Mouse (Mus musculus) lung, embryonic 15.5 days (tissue): Measurements from ENCODE around the gene Npb. TPM values are rescaled to one million over a fixed set of nuclear protein-coding genes. Genes with fewer than 3 reads are reported as not detected.
"Not testable (repeated sequence)": the region's sequence is repeated elsewhere in the genome, so short reads cannot be mapped to it uniquely, and the experiment has no call there.

Experiments used
- ATAC-seq: fragments of 200-750 bp; cut with Nextera tagmentation; 2 replicates; pipeline ENCODE4 v1.8.0; 2017; ENCODE audit warnings: moderate number of reproducible peaks, borderline replicate concordance; ENCODE audit not compliant: low FRiP score, low TSS enrichment; ENCODE audit errors: extremely low read depth
- H3K27ac ChIP-seq: fragments of 300-500 bp; sonication (generic); 2 replicates; pipeline ENCODE4 v1.5.1; 2015; ENCODE audit warnings: moderate library complexity, mild to moderate bottlenecking, inconsistent platforms
- H3K27me3 ChIP-seq: fragments of 300-500 bp; sonication (generic); 2 replicates; pipeline ENCODE4 v1.6.1; 2015; ENCODE audit warnings: inconsistent platforms
- H3K36me3 ChIP-seq: fragments of 300-500 bp; sonication (generic); 2 replicates; pipeline ENCODE4 v1.6.1; 2015; ENCODE audit warnings: inconsistent platforms
- H3K4me1 ChIP-seq: fragments of 300-500 bp; sonication (generic); 2 replicates; pipeline ENCODE4 v1.6.1; 2015; ENCODE audit warnings: inconsistent platforms
- H3K4me2 ChIP-seq: fragments of 300-500 bp; sonication (generic); 2 replicates; pipeline ENCODE4 v1.6.1; 2015; ENCODE audit warnings: inconsistent platforms, mild to moderate bottlenecking, moderate library complexity
- H3K4me3 ChIP-seq: fragments of 300-500 bp; sonication (generic); 2 replicates; pipeline ENCODE4 v1.5.1; 2015; ENCODE audit warnings: mild to moderate bottlenecking, inconsistent platforms
- H3K9ac ChIP-seq: fragments of 300-500 bp; sonication (generic); 2 replicates; pipeline ENCODE4 v1.6.1; 2015; ENCODE audit warnings: inconsistent platforms
- H3K9me3 ChIP-seq: fragments of 300-500 bp; sonication (generic); 2 replicates; pipeline ENCODE4 v1.6.1; 2016; ENCODE audit warnings: inconsistent platforms
- WGBS: fragments of 180-500 bp; shearing (Covaris S2); methylation state at CpG from one replicate; pipeline ENCODE4 v1.1.7; 2015; 5-methylcytosine and 5-hydroxymethylcytosine counted together
- polyA plus RNA-seq: library from polyadenylated mRNA; unstranded; fragments of >200 nt; fragmentation: Nextera tagmentation; extraction: Ambion mirVana; gene quantifications from 2 replicates; pipeline ENCODE4 v1.2.1, GENCODE M21; 2015

The Npb gene
- polyA plus RNA-seq, 1 experiment from 2014 or later, result 1.4 TPM

- peaks cover 57% of the 10 kb centered on the region for H3K36me3 ChIP-seq
These were observed 26.6 kb upstream of the Npb start, which contains the start of gene Arhgdia for GRCm38 (mm10) chr11:120581490-120582267. Gene Arhgdia (minus strand): TSS chr11:120581624.

GRCm38 (mm10) chr11:120582268-120582981 is 25.9 kb upstream of the Npb start:
- WGBS, result 63% methylated on average over 8 of the region's 8 CpGs
- peak overlapping the region; percentile 83 for H3K4me3 ChIP-seq
- peak overlapping the region; percentile 86 for H3K9ac ChIP-seq
- peak overlapping the region; percentile 89 for H3K4me2 ChIP-seq
- no peaks in the 10 kb centered on the region for H3K27me3 ChIP-seq
- H3K36me3 ChIP-seq, result peaks cover 60% of the 10 kb centered on the region
- no peak for ATAC-seq
- no peaks in the 10 kb centered on the region for H3K9me3 ChIP-seq
- H3K27ac ChIP-seq, result peak overlapping the region; percentile 94
- H3K4me1 ChIP-seq, result peaks cover 30% of the 10 kb centered on the region

More at GRCm38 (mm10) chr11:120581490-120582267, 26.6 kb upstream of the Npb start, which contains the start of gene Arhgdia:
- Histone ChIP-seq H3K4me3 (peak within 1 kb of the TSS; percentile 83), H3K27me3 (no peaks in the 10 kb centered on the region), H3K9ac (peak within 1 kb of the TSS; percentile 86), H3K9me3 (no peaks in the 10 kb centered on the region), H3K4me1 (peaks cover 30% of the 10 kb centered on the region), H3K27ac (peak within 1 kb of the TSS; percentile 94), H3K4me2 (peak within 1 kb of the TSS; percentile 89)
- peak; percentile 71 for ATAC-seq
- 5% methylated on average over 69 of the region's 75 CpGs for WGBS

- ATAC-seq, result not testable (repeated sequence)
These were observed 25.3 kb upstream of the Npb start for GRCm38 (mm10) chr11:120582982-120583293.

GRCm38 (mm10) chr11:120583937-120584336 is 24.3 kb upstream of the Npb start:
- no peak for ATAC-seq
- peaks cover 60% of the 10 kb centered on the region for H3K36me3 ChIP-seq
- no peak overlapping the region for H3K4me2 ChIP-seq
- 87% methylated on average over 1 of the region's 1 CpGs for WGBS
- no peak overlapping the region for H3K4me3 ChIP-seq
- no peak overlapping the region for H3K9ac ChIP-seq
- no peaks in the 10 kb centered on the region for H3K27me3 ChIP-seq
- H3K9me3 ChIP-seq, result no peaks in the 10 kb centered on the region
- no peak overlapping the region for H3K27ac ChIP-seq
- H3K4me1 ChIP-seq, result peaks cover 26% of the 10 kb centered on the region

More at GRCm38 (mm10) chr11:120582982-120583293, 25.3 kb upstream of the Npb start:
- not testable (repeated sequence) for H3K27ac ChIP-seq, H3K4me2 ChIP-seq, H3K9ac ChIP-seq, H3K4me3 ChIP-seq, H3K9me3 ChIP-seq, H3K27me3 ChIP-seq
- WGBS, result 94% methylated on average over 2 of the region's 2 CpGs
- Histone ChIP-seq H3K36me3 (peaks cover 60% of the 10 kb centered on the region), H3K4me1 (peaks cover 30% of the 10 kb centered on the region)

- Histone ChIP-seq H3K36me3 (peaks cover 95% of the 10 kb centered on the region), H3K4me1 (no peaks in the 10 kb centered on the region), H3K4me3 (no peak overlapping the region), H3K4me2 (no peak overlapping the region), H3K9me3 (no peaks in the 10 kb centered on the region), H3K27ac (no peak overlapping the region), H3K9ac (no peak overlapping the region), H3K27me3 (no peaks in the 10 kb centered on the region)
- ATAC-seq, result no peak
- whole genome bisulfite sequencing, result 89% methylated on average over 6 of the region's 6 CpGs
These were observed 19.7 kb upstream of the Npb start for GRCm38 (mm10) chr11:120588531-120588930.

- Histone ChIP-seq H3K9me3 (no peaks in the 10 kb centered on the region), H3K27me3 (no peaks in the 10 kb centered on the region), H3K36me3 (peaks cover 61% of the 10 kb centered on the region), H3K4me3 (peak overlapping the region; percentile 91), H3K9ac (peak overlapping the region; percentile 97), H3K4me1 (peaks cover 24% of the 10 kb centered on the region), H3K4me2 (peak overlapping the region; percentile 91), H3K27ac (peak overlapping the region; percentile 89)
- 2% methylated on average over 99 of the region's 99 CpGs for WGBS
- peak; percentile 50; the same call in 1 of the 2 replicates for ATAC-seq
These were observed 10.7 kb upstream of the Npb start for GRCm38 (mm10) chr11:120597240-120598235.

- peaks cover 24% of the 10 kb centered on the region for H3K4me1 ChIP-seq
- WGBS, result under 1% methylated on average over 88 of the region's 88 CpGs
- H3K27ac ChIP-seq, result peak within 1 kb of the TSS; percentile 89
- H3K4me2 ChIP-seq, result peak within 1 kb of the TSS; percentile 91
- ATAC-seq, result peak; percentile 97
- H3K9me3 ChIP-seq, result no peaks in the 10 kb centered on the region
- peaks cover 59% of the 10 kb centered on the region for H3K36me3 ChIP-seq
- peak within 1 kb of the TSS; percentile 97 for H3K9ac ChIP-seq
- no peaks in the 10 kb centered on the region for H3K27me3 ChIP-seq
- peak within 1 kb of the TSS; percentile 91 for H3K4me3 ChIP-seq
These were observed 9.8 kb upstream of the Npb start, which contains the start of the genes Alyref and Anapc11 for GRCm38 (mm10) chr11:120598283-120598989. Gene Alyref (minus strand): TSS chr11:120598365. Gene Anapc11 (plus strand): TSS chr11:120598421.

GRCm38 (mm10) chr11:120598990-120599549 is 9.2 kb upstream of the Npb start:
- Histone ChIP-seq H3K27ac (peak overlapping the region; percentile 85), H3K36me3 (peaks cover 59% of the 10 kb centered on the region), H3K4me3 (peak overlapping the region; percentile 91), H3K9ac (peak overlapping the region; percentile 57), H3K9me3 (no peaks in the 10 kb centered on the region), H3K4me1 (peaks cover 24% of the 10 kb centered on the region), H3K27me3 (no peaks in the 10 kb centered on the region), H3K4me2 (peak overlapping the region; percentile 84)
- no peak for ATAC-seq
- 34% methylated on average over 17 of the region's 17 CpGs for WGBS

- Histone ChIP-seq H3K4me2 (no peak overlapping the region), H3K9ac (no peak overlapping the region), H3K36me3 (peaks cover 61% of the 10 kb centered on the region), H3K27ac (no peak overlapping the region), H3K27me3 (no peaks in the 10 kb centered on the region), H3K4me3 (no peak overlapping the region), H3K4me1 (peaks cover 24% of the 10 kb centered on the region), H3K9me3 (no peaks in the 10 kb centered on the region)
- 92% methylated on average over 3 of the region's 3 CpGs for WGBS
- no peak for ATAC-seq
These were observed 7.6 kb upstream of the Npb start for GRCm38 (mm10) chr11:120600716-120601115.

GRCm38 (mm10) chr11:120603545-120603944 is 4.7 kb upstream of the Npb start:
- Histone ChIP-seq H3K27ac (no peak overlapping the region), H3K4me3 (no peak overlapping the region), H3K9me3 (no peaks in the 10 kb centered on the region), H3K27me3 (0 out of 2 replicates have a peak, but pooled peaks cover 1% of the 10 kb centered on the region), H3K9ac (no peak overlapping the region), H3K36me3 (peaks cover 49% of the 10 kb centered on the region), H3K4me1 (peaks cover 25% of the 10 kb centered on the region), H3K4me2 (no peak overlapping the region)
- ATAC-seq, result no peak
- 65% methylated on average over 2 of the region's 2 CpGs for WGBS
